Mouse (Mus musculus) lung, postnatal 0 days (tissue): ENCODE data around the gene Gngt2.

Experiments used
- CTCF ChIP-seq: IDR thresholded peaks from 2 replicates; pipeline ENCODE4 v1.5.1; 2016; ENCODE audit warnings: antibody characterized with exemption, mild to moderate bottlenecking
- EP300 ChIP-seq: IDR thresholded peaks from 2 replicates; pipeline ENCODE4 v1.6.1; 2016; ENCODE audit warnings: antibody characterized with exemption, mild to moderate bottlenecking, control low read depth

- TF ChIP-seq CTCF (no peak), EP300 (no peak)
Measured at GRCm38 (mm10) chr11:95857306-95857705, 20.3 kb downstream of the Gngt2 start.
